Mouse (Mus musculus): ENCODE data around the gene Rasgef1b. TPM values are rescaled to one million over a fixed set of nuclear protein-coding genes. Genes with fewer than 3 reads are reported as not detected.

The Rasgef1b gene
- polyA plus RNA-seq, 2 experiments = 4.3 to 9.2 TPM

DNA sequence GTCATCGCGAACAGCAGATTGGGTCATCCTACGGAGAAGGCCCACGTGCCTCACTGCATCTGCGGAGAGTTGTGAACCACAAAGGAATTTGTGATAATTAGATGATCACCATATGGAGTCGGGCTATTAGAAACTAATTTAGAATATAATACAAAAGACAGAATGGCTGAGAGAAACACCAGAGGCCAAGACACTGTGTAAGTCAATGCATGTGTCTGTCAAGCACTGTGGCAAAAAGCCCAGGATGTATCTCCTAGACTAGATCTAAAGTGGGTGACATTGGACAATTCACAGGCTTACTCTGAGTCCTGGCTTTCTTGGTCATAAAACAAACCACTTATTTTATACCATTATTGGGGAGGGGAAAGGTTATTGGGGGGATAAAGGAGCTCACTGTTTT lies 4.9 kb downstream of the Rasgef1b start:
- H3K4me2 ChIP-seq (replicated peaks; ENCODE audit: low read depth, low read length, severe bottlenecking) = no peak overlapping the region
- no peak for ATAC-seq (ENCODE audit: low FRiP score, low read depth)
- H3K36me3 ChIP-seq (ENCODE audit: control insufficient read depth, insufficient read depth, low read length) = no peaks in the 10 kb centered on the region
- 76% methylated on average over 6 of the region's 6 CpGs for WGBS
- no peaks in the 10 kb centered on the region for H3K9me3 ChIP-seq (ENCODE audit: control insufficient read depth, low read length)
- DNase-seq (ENCODE audit: low spot score) = no peak
- H3K27me3 ChIP-seq (ENCODE audit: control insufficient read depth, insufficient read depth, low read length) = no peaks in the 10 kb centered on the region
- H3K4me3 ChIP-seq (replicated peaks; ENCODE audit: low read length) = no peak overlapping the region
- H3K27ac ChIP-seq (replicated peaks; ENCODE audit: low read depth, low read length) = no peak overlapping the region
- H3K9ac ChIP-seq (ENCODE audit: low read depth, low read length, severe bottlenecking) = no peak overlapping the region
- TF ChIP-seq POLR2A (IDR thresholded peaks at IDR 0.05; ENCODE audit: borderline replicate concordance, extremely low read depth, insufficient read depth, insufficient read length) = no peak
- peaks cover 6% of the 10 kb centered on the region; the same call in 1 of the 2 replicates for H3K4me1 ChIP-seq (ENCODE audit: control insufficient read depth, insufficient read depth, low read length)

DNA sequence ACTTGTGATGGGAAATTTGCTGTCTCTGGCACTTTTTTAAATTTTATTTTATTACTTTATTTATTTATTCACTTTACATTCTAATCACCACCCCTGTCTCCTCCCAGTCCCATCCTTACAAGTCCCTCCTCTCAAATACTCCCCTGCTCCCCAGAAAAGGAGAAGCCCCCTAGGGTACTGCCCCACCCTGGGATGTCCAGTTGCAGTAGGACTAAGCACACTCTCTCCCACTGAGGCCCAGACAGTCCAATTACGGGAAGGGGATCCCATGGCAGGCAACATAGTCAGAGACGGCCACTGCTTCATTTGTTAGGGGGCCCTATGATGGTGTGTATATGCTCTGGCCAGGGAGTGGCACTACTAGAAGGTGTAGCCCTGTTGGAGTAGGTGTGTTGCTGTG lies 6.6 kb downstream of the Rasgef1b start:
- H3K9ac ChIP-seq (ENCODE audit: low read depth, low read length, severe bottlenecking) = no peak overlapping the region
- no peak for TF ChIP-seq POLR2A (IDR thresholded peaks at IDR 0.05; ENCODE audit: borderline replicate concordance, extremely low read depth, insufficient read depth, insufficient read length)
- no peaks in the 10 kb centered on the region for H3K9me3 ChIP-seq (ENCODE audit: control insufficient read depth, low read length)
- H3K4me1 ChIP-seq (ENCODE audit: control insufficient read depth, insufficient read depth, low read length) = no peaks in the 10 kb centered on the region
- no peak overlapping the region for H3K27ac ChIP-seq (replicated peaks; ENCODE audit: low read depth, low read length)
- no peak for DNase-seq (ENCODE audit: low spot score)
- WGBS = 81% methylated on average over 2 of the region's 2 CpGs
- no peaks in the 10 kb centered on the region for H3K36me3 ChIP-seq (ENCODE audit: control insufficient read depth, insufficient read depth, low read length)
- no peak overlapping the region for H3K4me2 ChIP-seq (replicated peaks; ENCODE audit: low read depth, low read length, severe bottlenecking)
- no peaks in the 10 kb centered on the region for H3K27me3 ChIP-seq (ENCODE audit: control insufficient read depth, insufficient read depth, low read length)
- ATAC-seq (ENCODE audit: low FRiP score, low read depth) = no peak
- no peak overlapping the region for H3K4me3 ChIP-seq (replicated peaks; ENCODE audit: low read length)

DNA sequence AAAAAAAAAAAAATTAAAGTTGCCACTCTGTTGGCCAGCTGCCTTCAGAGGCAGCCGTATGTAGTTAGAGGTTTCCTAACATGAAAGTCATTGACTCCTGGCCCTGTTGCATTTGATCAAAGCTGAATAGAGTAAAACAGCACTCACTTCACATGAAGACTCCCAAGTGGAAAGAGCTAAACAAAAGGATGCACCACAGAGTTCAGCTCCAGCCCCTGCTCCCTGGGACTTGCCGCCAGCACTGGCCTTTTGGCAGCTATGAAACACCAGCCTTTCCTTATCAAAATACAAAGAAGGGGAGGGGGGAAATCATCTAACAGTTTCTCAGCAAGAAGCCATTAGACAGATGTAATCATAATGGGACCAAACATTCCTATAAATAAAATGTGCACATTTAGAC lies 8.3 kb downstream of the Rasgef1b start:
- no peak overlapping the region for H3K27ac ChIP-seq (replicated peaks; ENCODE audit: low read depth, low read length)
- no peaks in the 10 kb centered on the region for H3K4me1 ChIP-seq (ENCODE audit: control insufficient read depth, insufficient read depth, low read length)
- ATAC-seq (ENCODE audit: low FRiP score, low read depth) (no peak), DNase-seq (ENCODE audit: low spot score) (no peak)
- TF ChIP-seq POLR2A (IDR thresholded peaks at IDR 0.05; ENCODE audit: borderline replicate concordance, extremely low read depth, insufficient read depth, insufficient read length) = no peak
- 50% methylated on average over 2 of the region's 2 CpGs for WGBS
- H3K4me2 ChIP-seq (replicated peaks; ENCODE audit: low read depth, low read length, severe bottlenecking) = no peak overlapping the region
- no peak overlapping the region for H3K9ac ChIP-seq (ENCODE audit: low read depth, low read length, severe bottlenecking)
- no peak overlapping the region for H3K4me3 ChIP-seq (replicated peaks; ENCODE audit: low read length)
- H3K9me3 ChIP-seq (ENCODE audit: control insufficient read depth, low read length) = no peaks in the 10 kb centered on the region
- no peaks in the 10 kb centered on the region for H3K27me3 ChIP-seq (ENCODE audit: control insufficient read depth, insufficient read depth, low read length)
- H3K36me3 ChIP-seq (ENCODE audit: control insufficient read depth, insufficient read depth, low read length) = no peaks in the 10 kb centered on the region

DNA sequence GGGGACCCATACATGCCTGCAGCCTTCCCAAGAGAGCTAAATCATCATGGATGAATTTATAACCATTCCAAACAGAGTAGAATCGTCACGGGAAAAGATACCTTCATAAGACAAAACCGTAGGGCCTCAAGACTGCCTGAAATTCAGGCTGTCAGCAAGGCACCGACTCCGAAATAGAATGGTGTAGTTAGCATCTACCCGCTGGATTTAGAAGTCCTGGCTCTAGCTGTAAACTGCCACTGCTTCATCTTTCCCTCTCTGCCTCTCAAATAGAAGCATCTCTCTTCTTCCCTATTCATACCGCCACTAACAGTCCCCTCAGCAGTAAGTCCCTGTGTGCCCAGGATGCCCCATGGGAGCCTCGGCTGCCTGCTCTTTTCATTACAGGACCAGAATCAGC lies 10.9 kb downstream of the Rasgef1b start:
- ATAC-seq (ENCODE audit: low FRiP score, low read depth) = no peak
- Histone ChIP-seq H3K9ac (ENCODE audit: low read depth, low read length, severe bottlenecking) (no peak overlapping the region), H3K27ac (replicated peaks; ENCODE audit: low read depth, low read length) (no peak overlapping the region), H3K4me2 (replicated peaks; ENCODE audit: low read depth, low read length, severe bottlenecking) (no peak overlapping the region), H3K27me3 (ENCODE audit: control insufficient read depth, insufficient read depth, low read length) (no peaks in the 10 kb centered on the region), H3K4me3 (replicated peaks; ENCODE audit: low read length) (no peak overlapping the region), H3K9me3 (ENCODE audit: control insufficient read depth, low read length) (no peaks in the 10 kb centered on the region), H3K4me1 (ENCODE audit: control insufficient read depth, insufficient read depth, low read length) (no peaks in the 10 kb centered on the region), H3K36me3 (ENCODE audit: control insufficient read depth, insufficient read depth, low read length) (no peaks in the 10 kb centered on the region)
- no peak for TF ChIP-seq POLR2A (IDR thresholded peaks at IDR 0.05; ENCODE audit: borderline replicate concordance, extremely low read depth, insufficient read depth, insufficient read length)
- 67% methylated on average over 8 of the region's 8 CpGs for WGBS
- DNase-seq (ENCODE audit: low spot score) = no peak

DNA sequence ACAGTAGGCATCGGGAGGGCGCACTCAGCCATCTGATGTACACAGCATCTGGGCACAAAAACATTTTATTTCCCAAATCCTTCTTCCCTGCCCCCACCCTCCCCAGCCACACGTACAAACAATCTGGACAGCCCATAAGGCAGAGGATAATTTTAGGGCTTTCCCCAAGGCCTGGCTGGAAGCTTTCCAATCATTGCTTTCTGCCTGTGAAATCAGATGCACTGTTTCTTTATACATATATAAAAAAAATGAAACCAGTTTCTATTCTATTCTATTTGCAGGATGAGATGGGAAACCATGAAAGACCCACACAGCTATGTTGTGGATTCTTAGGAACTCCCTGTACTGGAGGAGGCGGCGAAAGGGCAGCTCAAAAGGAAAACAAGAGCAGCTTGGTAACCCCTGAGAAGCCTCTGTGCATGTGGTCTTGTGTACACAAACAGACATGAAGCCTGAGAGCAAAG lies 13.6 kb downstream of the Rasgef1b start:
- no peak overlapping the region for H3K4me3 ChIP-seq (replicated peaks; ENCODE audit: low read length)
- no peak overlapping the region for H3K9ac ChIP-seq (ENCODE audit: low read depth, low read length, severe bottlenecking)
- no peak overlapping the region for H3K4me2 ChIP-seq (replicated peaks; ENCODE audit: low read depth, low read length, severe bottlenecking)
- no peaks in the 10 kb centered on the region for H3K9me3 ChIP-seq (ENCODE audit: control insufficient read depth, low read length)
- H3K27me3 ChIP-seq (ENCODE audit: control insufficient read depth, insufficient read depth, low read length) = no peaks in the 10 kb centered on the region
- TF ChIP-seq POLR2A (IDR thresholded peaks at IDR 0.05; ENCODE audit: borderline replicate concordance, extremely low read depth, insufficient read depth, insufficient read length) = no peak
- no peaks in the 10 kb centered on the region for H3K4me1 ChIP-seq (ENCODE audit: control insufficient read depth, insufficient read depth, low read length)
- ATAC-seq (ENCODE audit: low FRiP score, low read depth) = no peak
- DNase-seq (ENCODE audit: low spot score) = peak; percentile 43
- H3K27ac ChIP-seq (replicated peaks; ENCODE audit: low read depth, low read length) = no peak overlapping the region
- no peaks in the 10 kb centered on the region for H3K36me3 ChIP-seq (ENCODE audit: control insufficient read depth, insufficient read depth, low read length)
- WGBS = 48% methylated on average over 5 of the region's 5 CpGs

DNA sequence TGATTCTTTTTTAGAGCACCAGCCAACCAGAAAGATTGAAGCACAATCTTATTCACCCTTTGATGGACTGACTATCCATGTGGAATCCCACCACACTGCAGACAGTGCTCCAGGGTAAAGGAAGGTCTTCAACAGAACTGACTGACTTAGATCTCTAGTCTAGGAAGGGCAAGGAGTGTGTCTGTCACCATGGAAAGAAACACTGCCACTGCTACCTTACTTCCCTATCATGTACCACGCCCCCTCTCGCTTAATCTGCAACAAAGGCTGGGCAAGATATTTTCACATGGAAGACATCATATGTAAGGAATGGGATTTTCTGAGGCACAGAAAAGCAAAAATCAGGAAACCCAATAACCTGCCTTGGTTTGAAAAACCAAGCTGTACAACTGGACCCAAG lies 16.9 kb downstream of the Rasgef1b start:
- Histone ChIP-seq H3K27me3 (ENCODE audit: control insufficient read depth, insufficient read depth, low read length) (no peaks in the 10 kb centered on the region), H3K9ac (ENCODE audit: low read depth, low read length, severe bottlenecking) (no peak overlapping the region), H3K27ac (replicated peaks; ENCODE audit: low read depth, low read length) (no peak overlapping the region), H3K9me3 (ENCODE audit: control insufficient read depth, low read length) (no peaks in the 10 kb centered on the region), H3K4me3 (replicated peaks; ENCODE audit: low read length) (no peak overlapping the region), H3K36me3 (ENCODE audit: control insufficient read depth, insufficient read depth, low read length) (no peaks in the 10 kb centered on the region), H3K4me1 (ENCODE audit: control insufficient read depth, insufficient read depth, low read length) (no peaks in the 10 kb centered on the region), H3K4me2 (replicated peaks; ENCODE audit: low read depth, low read length, severe bottlenecking) (no peak overlapping the region)
- ATAC-seq (ENCODE audit: low FRiP score, low read depth) = no peak
- WGBS = 85% methylated on average over 2 of the region's 2 CpGs
- DNase-seq (ENCODE audit: low spot score) = no peak
- no peak for TF ChIP-seq POLR2A (IDR thresholded peaks at IDR 0.05; ENCODE audit: borderline replicate concordance, extremely low read depth, insufficient read depth, insufficient read length)
